Mouse (Mus musculus) brain, embryonic 14.5 days (tissue): ENCODE data around the gene Smoc1.

Experiments
- CTCF ChIP-seq: fragments of 200-500 bp; IDR thresholded peaks from 2 replicates; pipeline ENCODE4 v1.5.1; 2012; ENCODE audit warnings: inconsistent platforms, mild to moderate bottlenecking, moderate library complexity, borderline replicate concordance; ENCODE audit not compliant: insufficient read depth, insufficient read length; ENCODE audit errors: extremely low read depth
- POLR2A ChIP-seq: fragments of 200-500 bp; IDR thresholded peaks from 2 replicates; pipeline ENCODE4 v1.6.1; 2012; ENCODE audit warnings: mild to moderate bottlenecking, inconsistent platforms, borderline replicate concordance; ENCODE audit not compliant: poor library complexity, insufficient read depth, insufficient read length, severe bottlenecking; ENCODE audit errors: extremely low read depth

GRCm38 (mm10) chr12:81080345-81080744, 53.7 kb downstream of the Smoc1 start:
- TF ChIP-seq CTCF, result no peak
- no peak for TF ChIP-seq POLR2A
